Mouse (Mus musculus) liver, embryonic 12.5 days (tissue): ENCODE measurements at regions not wholly inside any gene's neighbourhood (a gene's known extent, or its start where the extent isn't known, plus 50 kb on each side); places are given as distances from the start of the nearest gene placed in this dataset.
"Not testable (repeated sequence)": the region's sequence is repeated elsewhere in the genome, so short reads cannot be mapped to it uniquely, and the experiment has no call there.

Experiments used
- ATAC-seq: fragments of 200-750 bp; cut with Nextera tagmentation; 2 replicates; pipeline ENCODE4 v1.8.0; 2017; ENCODE audit warnings: moderate number of reproducible peaks, mild to moderate bottlenecking, moderate library complexity
- H3K27ac ChIP-seq: fragments of 300-500 bp; sonication (generic); 2 replicates; pipeline ENCODE4 v1.5.1; 2016; ENCODE audit warnings: mild to moderate bottlenecking
- H3K27me3 ChIP-seq: fragments of 300-500 bp; sonication (generic); replicated peaks from 2 replicates; pipeline ENCODE4 v1.6.1; 2016; ENCODE audit warnings: mild to moderate bottlenecking, moderate library complexity
- H3K36me3 ChIP-seq: fragments of 300-500 bp; sonication (generic); 2 replicates; pipeline ENCODE4 v1.6.1; 2016; ENCODE audit warnings: mild to moderate bottlenecking, moderate library complexity
- H3K4me1 ChIP-seq: fragments of 300-500 bp; sonication (generic); 2 replicates; pipeline ENCODE4 v1.6.1; 2016
- H3K4me2 ChIP-seq: fragments of 300-500 bp; sonication (generic); 2 replicates; pipeline ENCODE4 v1.6.1; 2016; ENCODE audit warnings: mild to moderate bottlenecking, moderate library complexity
- H3K4me3 ChIP-seq: fragments of 300-500 bp; sonication (generic); 2 replicates; pipeline ENCODE4 v1.5.1; 2016; ENCODE audit warnings: mild to moderate bottlenecking, moderate library complexity
- H3K9ac ChIP-seq: fragments of 300-500 bp; sonication (generic); 2 replicates; pipeline ENCODE4 v1.6.1; 2016; ENCODE audit warnings: mild to moderate bottlenecking, moderate library complexity
- H3K9me3 ChIP-seq: fragments of 300-500 bp; sonication (generic); replicated peaks from 2 replicates; pipeline ENCODE4 v1.6.1; 2016; ENCODE audit warnings: mild to moderate bottlenecking, moderate library complexity
- WGBS: fragments of 180-500 bp; shearing (Covaris S2); methylation state at CpG from one replicate; pipeline ENCODE4 v1.1.7; 2016; ENCODE audit not compliant: insufficient replicate concordance; 5-methylcytosine and 5-hydroxymethylcytosine counted together

DNA sequence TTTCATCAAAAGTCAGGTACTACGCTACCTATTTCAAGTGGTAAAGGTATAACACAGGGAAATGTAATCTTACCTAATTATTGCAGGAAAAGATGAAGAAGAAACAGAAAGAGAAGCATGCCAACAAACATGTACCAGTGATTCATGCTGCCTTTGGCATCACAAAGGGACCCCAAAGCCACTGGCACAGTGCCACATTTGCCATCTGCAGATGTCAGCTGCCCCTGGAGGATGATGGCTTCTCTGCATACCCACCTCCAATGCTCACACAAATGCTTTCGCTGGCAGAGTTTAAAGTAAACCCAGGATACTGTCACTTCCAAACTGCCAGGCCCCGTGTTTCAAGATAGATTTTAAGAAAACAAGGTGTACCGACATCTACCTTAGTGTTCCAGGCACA is 168.6 kb upstream of the Fbxl7 start:
- no peak for ATAC-seq

DNA sequence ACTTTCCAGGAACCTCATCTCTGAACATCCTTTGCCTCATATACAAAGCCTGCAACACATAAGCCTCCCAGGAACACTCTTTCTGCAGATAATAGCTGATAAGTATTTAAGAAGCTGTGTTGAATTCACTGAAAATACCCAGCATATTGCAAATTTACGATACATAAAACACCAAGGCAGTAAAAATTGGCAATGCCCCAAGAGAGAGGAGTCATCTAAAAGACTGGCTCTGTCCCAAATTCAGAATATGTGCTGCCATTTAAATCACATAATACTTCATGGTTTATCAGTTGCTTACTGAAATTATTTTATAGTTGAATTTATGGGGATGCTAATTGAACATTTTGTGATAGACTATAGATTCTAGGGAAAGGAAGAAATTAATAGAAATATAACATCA is 172.3 kb upstream of the Fbxl7 start:
- H3K27me3 ChIP-seq, result no peaks in the 10 kb centered on the region
- no peaks in the 10 kb centered on the region for H3K36me3 ChIP-seq
- no peak overlapping the region for H3K4me2 ChIP-seq
- H3K9ac ChIP-seq, result no peak overlapping the region
- WGBS, result 55% methylated on average over 1 of the region's 1 CpGs
- no peak overlapping the region for H3K4me3 ChIP-seq
- no peak overlapping the region for H3K27ac ChIP-seq
- H3K4me1 ChIP-seq, result no peaks in the 10 kb centered on the region
- no peak for ATAC-seq
- H3K9me3 ChIP-seq, result no peaks in the 10 kb centered on the region

More for the DNA sequence above, 168.6 kb upstream of the Fbxl7 start:
- no peaks in the 10 kb centered on the region for H3K9me3 ChIP-seq
- WGBS, result 62% methylated on average over 4 of the region's 4 CpGs
- no peaks in the 10 kb centered on the region for H3K36me3 ChIP-seq
- H3K9ac ChIP-seq, result no peak overlapping the region
- no peak overlapping the region for H3K4me2 ChIP-seq
- H3K4me1 ChIP-seq, result no peaks in the 10 kb centered on the region
- H3K27me3 ChIP-seq, result no peaks in the 10 kb centered on the region
- no peak overlapping the region for H3K27ac ChIP-seq
- H3K4me3 ChIP-seq, result no peak overlapping the region

DNA sequence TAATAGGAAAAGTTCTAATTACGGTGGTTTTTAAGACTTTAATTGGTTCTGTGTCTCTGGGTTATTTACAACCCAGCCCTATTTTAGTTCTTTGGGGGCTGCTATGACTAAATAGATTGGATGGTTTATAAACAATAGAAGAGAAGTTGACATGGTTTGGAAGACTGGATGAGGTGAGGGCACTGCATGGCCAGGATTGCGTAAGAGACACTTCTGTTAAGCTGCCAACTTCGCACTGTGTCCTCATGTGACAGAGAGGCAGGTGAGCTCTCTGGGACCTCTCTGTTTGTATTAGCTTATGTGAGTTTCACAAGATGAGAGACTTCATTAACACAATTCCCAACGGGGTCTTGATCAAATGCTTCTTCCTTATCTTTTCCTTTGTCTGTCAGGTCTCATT is 182.5 kb upstream of the Fbxl7 start:
- no peak for ATAC-seq
- Histone ChIP-seq H3K9me3 (no peaks in the 10 kb centered on the region), H3K27ac (no peak overlapping the region), H3K4me2 (no peak overlapping the region), H3K27me3 (no peaks in the 10 kb centered on the region), H3K4me3 (no peak overlapping the region), H3K4me1 (no peaks in the 10 kb centered on the region), H3K36me3 (no peaks in the 10 kb centered on the region), H3K9ac (no peak overlapping the region)
- 70% methylated on average over 4 of the region's 4 CpGs for WGBS

DNA sequence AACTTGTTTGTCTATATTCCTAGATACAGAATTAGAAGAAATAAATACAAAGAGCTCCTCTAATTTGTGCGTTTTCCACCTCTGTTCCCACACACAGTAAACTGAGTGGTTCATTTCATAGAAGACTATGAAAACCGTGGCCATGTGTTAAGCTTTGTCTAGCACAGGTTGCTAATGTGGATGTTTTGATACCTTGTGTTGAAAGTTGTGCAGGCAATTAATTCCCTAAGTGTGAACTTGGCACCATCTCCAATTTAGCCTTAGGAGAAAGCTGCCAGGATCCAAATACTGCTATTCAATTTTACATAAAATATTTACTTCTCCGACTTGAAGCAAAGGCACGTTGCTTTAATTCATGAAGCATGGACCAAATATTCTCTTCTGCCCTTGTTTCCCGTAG is 187.4 kb upstream of the Fbxl7 start:
- Histone ChIP-seq H3K27ac (no peak overlapping the region), H3K4me1 (no peaks in the 10 kb centered on the region), H3K36me3 (no peaks in the 10 kb centered on the region), H3K4me3 (no peak overlapping the region), H3K4me2 (no peak overlapping the region), H3K27me3 (no peaks in the 10 kb centered on the region), H3K9ac (no peak overlapping the region), H3K9me3 (no peaks in the 10 kb centered on the region)
- no peak for ATAC-seq
- 55% methylated on average over 5 of the region's 5 CpGs for WGBS

DNA sequence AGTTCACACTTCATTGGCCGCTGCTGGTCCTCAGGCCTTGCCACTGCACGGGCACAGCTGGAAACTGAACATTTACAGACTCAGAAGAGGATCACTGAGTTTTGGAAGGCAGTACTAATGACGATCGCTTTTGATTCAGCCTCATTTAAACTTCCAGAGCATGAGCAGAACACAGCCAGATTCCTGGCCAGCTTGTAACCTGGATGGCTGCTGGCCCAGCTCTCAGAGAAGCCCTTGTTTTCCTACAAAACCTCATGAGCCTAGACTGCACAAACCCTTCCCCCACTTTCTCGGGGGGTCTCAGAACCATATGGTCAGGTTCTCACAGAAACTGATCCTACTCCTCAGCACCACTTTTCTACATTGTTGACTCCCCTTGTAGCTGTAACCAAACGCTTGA is 188.2 kb upstream of the Fbxl7 start:
- Histone ChIP-seq H3K27me3 (no peaks in the 10 kb centered on the region), H3K4me1 (no peaks in the 10 kb centered on the region), H3K9me3 (no peaks in the 10 kb centered on the region), H3K27ac (no peak overlapping the region), H3K4me2 (no peak overlapping the region), H3K4me3 (no peak overlapping the region), H3K9ac (no peak overlapping the region), H3K36me3 (no peaks in the 10 kb centered on the region)
- no peak for ATAC-seq
- 61% methylated on average over 6 of the region's 6 CpGs for WGBS

DNA sequence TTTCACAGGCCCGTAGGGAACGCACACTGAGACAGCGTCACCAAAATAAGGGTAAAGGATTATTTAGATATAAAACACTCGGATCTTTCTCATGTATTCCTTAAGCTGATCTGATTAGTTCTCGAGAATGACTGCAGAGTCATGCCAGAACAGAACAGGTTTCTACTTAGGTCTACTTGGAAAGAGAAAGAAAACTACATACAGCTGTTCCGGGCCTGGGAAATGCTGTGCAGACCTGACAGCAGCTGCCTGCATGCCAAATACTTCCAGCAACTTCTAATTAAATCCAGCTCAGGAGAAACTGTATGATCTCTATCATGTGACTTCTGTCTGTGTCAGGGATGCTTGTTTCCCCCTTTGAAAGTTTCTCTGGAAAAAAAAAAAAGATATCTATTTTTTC is 193.8 kb upstream of the Fbxl7 start:
- Histone ChIP-seq H3K9me3 (no peaks in the 10 kb centered on the region), H3K9ac (no peak overlapping the region), H3K4me3 (no peak overlapping the region), H3K27ac (no peak overlapping the region), H3K4me2 (no peak overlapping the region), H3K27me3 (no peaks in the 10 kb centered on the region), H3K36me3 (no peaks in the 10 kb centered on the region), H3K4me1 (no peaks in the 10 kb centered on the region)
- 64% methylated on average over 6 of the region's 6 CpGs for WGBS
- ATAC-seq, result no peak

DNA sequence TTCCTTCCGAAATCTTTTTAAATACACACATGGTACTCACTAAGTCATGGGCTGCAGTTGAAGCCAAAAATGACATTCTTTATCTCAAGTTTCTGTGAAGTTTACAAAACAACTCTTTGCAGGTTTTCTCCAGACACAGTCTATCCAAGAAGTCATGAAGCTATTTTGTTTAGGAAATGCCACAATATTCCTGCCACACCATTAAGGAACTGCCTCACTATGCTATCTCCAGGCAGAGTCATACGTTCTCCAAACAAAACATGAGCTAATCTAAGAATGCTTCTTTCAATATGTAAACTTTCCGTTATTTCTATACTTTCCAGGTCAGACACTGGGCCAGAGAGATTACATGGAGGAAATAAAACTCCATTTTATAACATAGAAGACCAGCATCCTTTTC is 198.7 kb upstream of the Fbxl7 start:
- WGBS, result 49% methylated on average over 3 of the region's 3 CpGs
- H3K27ac ChIP-seq, result no peak overlapping the region
- no peak overlapping the region for H3K4me2 ChIP-seq
- no peaks in the 10 kb centered on the region for H3K4me1 ChIP-seq
- H3K36me3 ChIP-seq, result no peaks in the 10 kb centered on the region
- H3K9me3 ChIP-seq, result no peaks in the 10 kb centered on the region
- no peak overlapping the region for H3K9ac ChIP-seq
- no peak overlapping the region for H3K4me3 ChIP-seq
- no peak for ATAC-seq
- no peaks in the 10 kb centered on the region for H3K27me3 ChIP-seq

DNA sequence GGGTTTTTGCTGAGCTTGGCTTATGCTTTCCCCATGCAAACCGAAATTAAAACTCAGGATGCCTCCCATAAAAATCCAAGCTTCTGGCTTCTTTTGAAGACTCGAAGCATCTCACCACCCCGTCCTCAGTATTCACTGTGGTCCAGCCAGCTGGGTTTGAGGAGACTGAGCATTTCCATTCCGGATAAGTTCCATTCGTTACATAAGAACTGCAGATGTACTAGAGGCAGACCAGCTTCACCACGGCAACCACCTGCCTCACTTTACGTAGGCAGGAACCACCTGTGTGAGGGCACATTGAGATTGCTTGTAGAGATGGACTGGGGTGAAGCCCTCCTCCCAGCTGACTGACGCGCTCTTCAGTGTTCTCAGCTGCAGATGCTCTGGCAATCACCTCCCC is 199.9 kb upstream of the Fbxl7 start:
- ATAC-seq, result no peak

DNA sequence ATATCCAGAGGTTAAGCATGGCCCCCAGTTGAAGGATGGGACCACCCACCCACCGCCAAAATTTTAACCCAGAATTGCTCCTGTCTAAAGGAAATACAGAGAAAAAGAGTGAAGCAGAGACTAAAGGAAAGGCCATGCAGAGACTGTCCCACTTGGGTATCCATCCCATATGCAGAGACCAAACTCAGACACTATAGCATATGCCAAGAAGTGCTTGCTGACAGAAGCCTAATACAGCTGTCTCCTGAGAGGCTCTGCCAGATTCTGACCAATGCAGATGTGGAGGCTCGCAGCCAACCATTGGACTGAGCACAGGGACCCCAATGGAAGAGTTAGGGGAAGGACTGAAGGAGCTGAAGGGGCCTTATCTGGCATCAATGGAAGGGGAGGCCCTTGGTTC is 206.2 kb upstream of the Fbxl7 start:
- H3K36me3 ChIP-seq, H3K4me1 ChIP-seq, H3K9me3 ChIP-seq, ATAC-seq, H3K4me2 ChIP-seq, H3K27me3 ChIP-seq, H3K27ac ChIP-seq, H3K4me3 ChIP-seq, H3K9ac ChIP-seq: not testable (repeated sequence)
- WGBS, result 74% methylated on average over 2 of the region's 2 CpGs

More for the DNA sequence above, 199.9 kb upstream of the Fbxl7 start:
- Histone ChIP-seq H3K27me3 (no peaks in the 10 kb centered on the region), H3K4me3 (no peak overlapping the region), H3K27ac (no peak overlapping the region), H3K4me1 (no peaks in the 10 kb centered on the region), H3K9ac (no peak overlapping the region), H3K36me3 (no peaks in the 10 kb centered on the region), H3K4me2 (no peak overlapping the region), H3K9me3 (no peaks in the 10 kb centered on the region)
- 75% methylated on average over 9 of the region's 9 CpGs for WGBS

DNA sequence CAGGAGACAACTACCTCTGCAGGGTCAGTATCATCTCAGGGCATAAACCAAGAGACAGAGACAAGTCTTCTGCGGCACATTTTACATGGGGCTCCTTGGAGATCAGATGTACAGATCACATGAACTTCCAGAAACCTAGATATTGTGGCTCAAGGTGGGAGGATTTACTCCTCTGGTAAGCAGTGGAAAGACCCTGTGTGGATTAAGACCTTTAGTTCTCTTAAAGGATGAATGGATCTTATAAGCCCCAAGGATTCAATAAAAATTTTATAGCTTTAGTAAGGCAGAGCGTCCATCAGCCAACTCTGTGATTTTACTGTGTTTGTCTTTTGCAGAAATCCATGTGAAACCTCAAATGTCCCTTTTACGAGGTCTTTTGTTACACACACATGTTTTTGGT is 213.8 kb upstream of the Fbxl7 start:
- Histone ChIP-seq H3K9ac (no peak overlapping the region), H3K27me3 (no peaks in the 10 kb centered on the region), H3K4me2 (no peak overlapping the region), H3K4me3 (no peak overlapping the region), H3K36me3 (no peaks in the 10 kb centered on the region), H3K4me1 (no peaks in the 10 kb centered on the region), H3K9me3 (no peaks in the 10 kb centered on the region), H3K27ac (no peak overlapping the region)
- ATAC-seq, result no peak
- WGBS, result 65% methylated on average over 3 of the region's 3 CpGs

DNA sequence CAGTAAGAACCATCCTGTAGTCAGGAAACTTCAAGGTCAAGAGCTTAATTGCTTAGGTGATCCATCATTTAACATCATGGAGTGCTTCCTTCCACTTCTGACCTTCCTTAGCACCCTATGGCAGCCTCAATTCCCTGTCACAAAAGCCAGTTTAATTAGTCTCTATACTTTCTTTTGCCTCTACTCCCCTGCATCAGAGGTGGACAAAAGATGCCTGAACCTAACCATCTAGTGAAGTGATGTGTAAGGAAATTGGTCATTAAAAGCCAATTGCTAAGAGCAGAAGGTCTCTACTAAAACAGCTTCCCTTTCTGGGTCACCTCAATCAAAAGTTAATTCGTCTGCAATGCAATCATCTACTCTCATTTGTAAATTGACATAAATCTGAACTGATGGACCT is 234.3 kb upstream of the Fbxl7 start:
- no peaks in the 10 kb centered on the region for H3K4me1 ChIP-seq
- H3K9me3 ChIP-seq, result no peaks in the 10 kb centered on the region
- H3K4me3 ChIP-seq, result no peak overlapping the region
- no peaks in the 10 kb centered on the region for H3K36me3 ChIP-seq
- H3K27me3 ChIP-seq, result no peaks in the 10 kb centered on the region
- H3K9ac ChIP-seq, result no peak overlapping the region
- ATAC-seq, result no peak
- no peak overlapping the region for H3K27ac ChIP-seq
- WGBS, result 39% methylated on average over 1 of the region's 1 CpGs
- no peak overlapping the region for H3K4me2 ChIP-seq

DNA sequence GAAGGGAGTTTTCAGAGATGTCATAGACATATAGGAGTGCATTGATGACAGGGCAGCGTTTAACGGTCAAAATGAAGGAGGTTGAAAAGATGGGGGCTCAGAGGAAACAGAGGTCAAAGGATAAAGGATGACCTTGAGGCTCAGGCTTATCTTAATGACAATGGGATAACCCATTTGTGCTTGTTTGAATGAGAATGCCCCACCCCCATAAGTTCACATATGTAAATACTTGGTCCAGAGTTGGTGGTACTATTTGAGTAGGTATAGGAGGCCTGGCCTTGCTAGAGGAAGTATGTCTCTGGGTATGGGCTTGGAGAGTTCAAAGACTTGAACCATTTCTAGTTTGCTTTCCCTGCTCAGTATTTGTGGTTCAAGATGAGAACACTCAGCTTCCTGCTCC is 237.4 kb upstream of the Fbxl7 start:
- H3K4me2 ChIP-seq, result no peak overlapping the region
- 72% methylated on average over 2 of the region's 2 CpGs for WGBS
- H3K9me3 ChIP-seq, result no peaks in the 10 kb centered on the region
- H3K4me1 ChIP-seq, result no peaks in the 10 kb centered on the region
- H3K9ac ChIP-seq, result no peak overlapping the region
- ATAC-seq, result no peak
- H3K36me3 ChIP-seq, result no peaks in the 10 kb centered on the region
- H3K27me3 ChIP-seq, result no peaks in the 10 kb centered on the region
- no peak overlapping the region for H3K27ac ChIP-seq
- H3K4me3 ChIP-seq, result no peak overlapping the region

DNA sequence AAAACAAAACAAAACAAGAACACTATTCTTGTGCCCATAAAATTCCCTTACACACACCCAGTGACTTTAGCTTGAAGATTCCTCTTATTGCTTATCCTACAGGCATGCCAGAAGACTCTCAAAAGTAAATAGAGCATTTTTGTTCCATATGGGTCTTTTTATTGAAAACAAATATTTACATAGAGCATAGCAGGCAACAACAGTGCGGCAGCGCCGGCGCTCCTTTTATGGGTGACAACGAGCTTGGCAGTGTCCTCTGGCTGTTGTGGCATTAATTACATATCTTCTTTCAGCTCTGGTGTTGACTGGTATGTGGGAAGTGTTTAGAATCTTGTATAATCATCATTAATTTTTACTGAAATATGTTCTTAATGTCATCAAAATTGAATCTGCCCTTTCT is 242.2 kb upstream of the Fbxl7 start:
- no peaks in the 10 kb centered on the region for H3K4me1 ChIP-seq
- H3K27me3 ChIP-seq, result no peaks in the 10 kb centered on the region
- H3K9ac ChIP-seq, result no peak overlapping the region
- no peaks in the 10 kb centered on the region for H3K36me3 ChIP-seq
- no peak overlapping the region for H3K27ac ChIP-seq
- H3K4me3 ChIP-seq, result no peak overlapping the region
- H3K9me3 ChIP-seq, result no peaks in the 10 kb centered on the region
- no peak overlapping the region for H3K4me2 ChIP-seq
- ATAC-seq, result no peak
- WGBS, result 79% methylated on average over 5 of the region's 5 CpGs
